Mouse (Mus musculus) induced T-regulatory cell, adult 2 months (primary cell): ENCODE measurements at regions not wholly inside any gene's neighbourhood (a gene's known extent, or its start where the extent isn't known, plus 50 kb on each side); places are given as distances from the start of the nearest gene placed in this dataset.
"Not testable (repeated sequence)": the region's sequence is repeated elsewhere in the genome, so short reads cannot be mapped to it uniquely, and the experiment has no call there.

ENCODE experiments used
- DNase-seq: peaks from one replicate; pipeline ENCODE4 v3.0.0-alpha.2; 2012; ENCODE audit warnings: low read depth

- peak; percentile 64 for DNase-seq
Observed at GRCm38 (mm10) chr3:101224091-101224490, 63.6 kb downstream of the Cd2 start.

GRCm38 (mm10) chr3:101219897-101220296 lies 67.8 kb downstream of the Cd2 start:
- DNase-seq: peak; percentile 64

- DNase-seq: no peak
Observed at GRCm38 (mm10) chr3:101216711-101217110, 71.0 kb downstream of the Cd2 start.

GRCm38 (mm10) chr3:101213212-101213562 lies 74.6 kb downstream of the Cd2 start:
- no peak for DNase-seq

GRCm38 (mm10) chr3:101212403-101213211 lies 75.1 kb downstream of the Cd2 start:
- no peak for DNase-seq

- no peak for DNase-seq
Observed at GRCm38 (mm10) chr3:101211936-101212335, 75.8 kb downstream of the Cd2 start.

GRCm38 (mm10) chr3:101209546-101209945 lies 78.2 kb downstream of the Cd2 start:
- no peak for DNase-seq

- DNase-seq: no peak
Observed at GRCm38 (mm10) chr3:101208751-101209150, 79.0 kb downstream of the Cd2 start.

GRCm38 (mm10) chr3:101206172-101206571 lies 81.6 kb downstream of the Cd2 start:
- not testable (repeated sequence) for DNase-seq

GRCm38 (mm10) chr3:101194725-101195124 lies 84.6 kb upstream of the Ptgfrn start:
- DNase-seq: no peak

GRCm38 (mm10) chr3:101194319-101194718 lies 84.2 kb upstream of the Ptgfrn start:
- DNase-seq: no peak

GRCm38 (mm10) chr3:101191298-101191986 lies 81.4 kb upstream of the Ptgfrn start:
- DNase-seq: no peak

GRCm38 (mm10) chr3:101181958-101182357 lies 71.9 kb upstream of the Ptgfrn start:
- no peak for DNase-seq

- no peak for DNase-seq
Observed at GRCm38 (mm10) chr3:101173954-101174353, 63.9 kb upstream of the Ptgfrn start.

GRCm38 (mm10) chr3:101170037-101171019 lies 60.2 kb upstream of the Ptgfrn start:
- no peak for DNase-seq

GRCm38 (mm10) chr3:101167026-101167425 lies 56.9 kb upstream of the Ptgfrn start:
- DNase-seq: no peak

GRCm38 (mm10) chr3:101166580-101166979 lies 56.5 kb upstream of the Ptgfrn start:
- no peak for DNase-seq

- DNase-seq: no peak
Observed at GRCm38 (mm10) chr3:101165261-101165660, 55.2 kb upstream of the Ptgfrn start.

GRCm38 (mm10) chr3:101164771-101165170 lies 54.7 kb upstream of the Ptgfrn start:
- no peak for DNase-seq

- no peak for DNase-seq
Observed at GRCm38 (mm10) chr3:101163991-101164434, 53.9 kb upstream of the Ptgfrn start.

GRCm38 (mm10) chr3:101163160-101163990 lies 53.3 kb upstream of the Ptgfrn start:
- DNase-seq: no peak
